Mouse (Mus musculus) neural tube, embryonic 13.5 days (tissue): Measurements from ENCODE around the gene Rasgef1c. TPM values are rescaled to one million over a fixed set of nuclear protein-coding genes. Genes with fewer than 3 reads are reported as not detected.
A peak's percentile ranks its signal among the peaks of the same experiment; 100 is the strongest.

ENCODE experiments used
- ATAC-seq: fragments of 200-750 bp; cut with Nextera tagmentation; 2 replicates; pipeline ENCODE4 v1.8.0; 2017; ENCODE audit warnings: low read depth, mild to moderate bottlenecking, moderate TSS enrichment, moderate library complexity
- H3K27ac ChIP-seq: fragments of 300-500 bp; sonication (generic); replicated peaks from 2 replicates; pipeline ENCODE4 v1.5.1; 2015; ENCODE audit warnings: moderate library complexity, mild to moderate bottlenecking, inconsistent platforms
- H3K27me3 ChIP-seq: fragments of 300-500 bp; sonication (generic); 2 replicates; pipeline ENCODE4 v1.6.1; 2015; ENCODE audit warnings: mild to moderate bottlenecking, inconsistent platforms
- H3K36me3 ChIP-seq: fragments of 300-500 bp; sonication (generic); 2 replicates; pipeline ENCODE4 v1.6.1; 2015; ENCODE audit warnings: mild to moderate bottlenecking, inconsistent platforms
- H3K4me1 ChIP-seq: fragments of 300-500 bp; sonication (generic); replicated peaks from 2 replicates; pipeline ENCODE4 v1.6.1; 2015; ENCODE audit warnings: inconsistent platforms
- H3K4me2 ChIP-seq: fragments of 300-500 bp; sonication (generic); 2 replicates; pipeline ENCODE4 v1.6.1; 2015; ENCODE audit warnings: inconsistent platforms, mild to moderate bottlenecking, moderate library complexity
- H3K4me3 ChIP-seq: fragments of 300-500 bp; sonication (generic); 2 replicates; pipeline ENCODE4 v1.5.1; 2015; ENCODE audit warnings: mild to moderate bottlenecking, inconsistent platforms
- H3K9ac ChIP-seq: fragments of 300-500 bp; sonication (generic); 2 replicates; pipeline ENCODE4 v1.6.1; 2015; ENCODE audit warnings: moderate library complexity, mild to moderate bottlenecking, inconsistent platforms
- H3K9me3 ChIP-seq: fragments of 300-500 bp; sonication (generic); 2 replicates; pipeline ENCODE4 v1.6.1; 2016; ENCODE audit warnings: inconsistent platforms
- WGBS: fragments of 180-500 bp; shearing (Covaris S2); methylation state at CpG from one replicate; pipeline ENCODE4 v1.1.7; 2015; 5-methylcytosine and 5-hydroxymethylcytosine counted together
- polyA plus RNA-seq: library from polyadenylated mRNA; unstranded; fragments of >200 nt; fragmentation: Nextera tagmentation; extraction: Ambion mirVana; gene quantifications from 2 replicates; pipeline ENCODE4 v1.2.1, GENCODE M21; 2015

Gene Rasgef1c
- polyA plus RNA-seq, 1 experiment from 2014 or later = 17.8 TPM

DNA sequence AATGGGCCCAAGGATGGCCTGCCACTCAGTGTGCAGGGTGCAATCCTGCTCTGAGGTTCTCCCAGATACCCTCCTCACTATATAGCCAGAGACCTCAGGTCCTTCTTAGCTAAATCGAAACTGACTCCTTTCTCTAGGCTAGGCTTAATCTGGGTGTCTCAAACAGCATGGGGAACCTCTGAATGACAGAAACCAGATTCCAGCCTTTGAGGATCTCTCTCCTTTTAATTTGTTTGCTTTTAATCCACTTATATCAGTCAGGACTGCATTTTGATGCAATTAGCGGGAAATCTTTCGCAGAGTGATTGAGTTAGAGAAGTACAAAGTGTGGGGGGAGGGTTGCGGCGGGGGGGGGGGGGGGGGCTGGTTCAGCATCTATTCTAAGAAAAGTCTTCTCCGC, 111.4 kb downstream of the Rasgef1c start:
- Histone ChIP-seq H3K27me3 (no peaks in the 10 kb centered on the region), H3K9ac (no peak overlapping the region), H3K4me1 (no peaks in the 10 kb centered on the region), H3K4me3 (no peak overlapping the region), H3K27ac (no peak overlapping the region), H3K4me2 (no peak overlapping the region), H3K36me3 (no peaks in the 10 kb centered on the region), H3K9me3 (no peaks in the 10 kb centered on the region)
- ATAC-seq = no peak
- WGBS = 85% methylated on average over 6 of the region's 6 CpGs

DNA sequence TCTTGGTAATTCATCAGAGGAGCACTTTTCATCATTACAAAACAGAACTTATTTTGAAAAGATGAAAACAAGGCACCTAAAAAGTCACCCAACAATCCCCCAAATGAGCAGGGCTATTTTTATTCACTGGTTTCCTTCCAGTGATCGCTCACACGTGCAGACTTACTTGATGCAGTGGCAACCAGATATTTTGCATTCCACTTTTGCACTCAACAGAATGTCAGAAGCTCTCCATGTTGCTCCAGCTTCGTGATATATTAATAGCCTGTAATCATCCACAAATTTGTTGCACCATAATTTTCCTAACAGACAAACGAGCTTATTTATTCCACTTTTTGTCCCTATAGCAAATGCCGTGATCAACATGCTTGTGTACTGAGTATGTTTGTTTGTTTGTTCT, 114.9 kb downstream of the Rasgef1c start:
- WGBS = 86% methylated on average over 5 of the region's 5 CpGs
- no peak for ATAC-seq
- H3K27me3 ChIP-seq = no peaks in the 10 kb centered on the region
- no peaks in the 10 kb centered on the region for H3K36me3 ChIP-seq
- no peaks in the 10 kb centered on the region for H3K4me1 ChIP-seq
- no peak overlapping the region for H3K9ac ChIP-seq
- no peak overlapping the region for H3K4me2 ChIP-seq
- H3K4me3 ChIP-seq = no peak overlapping the region
- no peaks in the 10 kb centered on the region for H3K9me3 ChIP-seq
- H3K27ac ChIP-seq = no peak overlapping the region

DNA sequence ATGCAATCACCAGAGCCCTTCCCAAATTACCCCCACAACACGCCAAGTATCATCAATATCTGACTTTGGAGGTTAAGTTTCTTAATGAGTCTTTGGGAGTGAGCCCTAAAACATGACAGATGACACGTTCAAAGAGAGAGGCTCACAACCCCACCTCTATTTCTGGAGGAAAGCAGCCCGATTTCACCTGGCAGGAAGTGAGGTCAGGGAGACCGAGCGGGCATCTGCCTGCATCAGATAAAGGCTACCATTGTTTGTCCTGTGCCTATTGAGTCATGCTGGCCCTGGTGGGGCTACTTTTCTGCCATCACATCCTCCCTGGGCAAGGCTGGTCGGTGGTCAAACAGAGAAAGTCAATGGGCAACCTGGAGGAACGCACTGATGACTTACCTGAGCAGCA, 115.9 kb downstream of the Rasgef1c start:
- no peaks in the 10 kb centered on the region for H3K27me3 ChIP-seq
- H3K9me3 ChIP-seq = no peaks in the 10 kb centered on the region
- no peak overlapping the region for H3K27ac ChIP-seq
- no peak overlapping the region for H3K4me2 ChIP-seq
- no peak for ATAC-seq
- H3K36me3 ChIP-seq = no peaks in the 10 kb centered on the region
- no peak overlapping the region for H3K9ac ChIP-seq
- no peak overlapping the region for H3K4me3 ChIP-seq
- 87% methylated on average over 7 of the region's 7 CpGs for WGBS
- no peaks in the 10 kb centered on the region for H3K4me1 ChIP-seq

DNA sequence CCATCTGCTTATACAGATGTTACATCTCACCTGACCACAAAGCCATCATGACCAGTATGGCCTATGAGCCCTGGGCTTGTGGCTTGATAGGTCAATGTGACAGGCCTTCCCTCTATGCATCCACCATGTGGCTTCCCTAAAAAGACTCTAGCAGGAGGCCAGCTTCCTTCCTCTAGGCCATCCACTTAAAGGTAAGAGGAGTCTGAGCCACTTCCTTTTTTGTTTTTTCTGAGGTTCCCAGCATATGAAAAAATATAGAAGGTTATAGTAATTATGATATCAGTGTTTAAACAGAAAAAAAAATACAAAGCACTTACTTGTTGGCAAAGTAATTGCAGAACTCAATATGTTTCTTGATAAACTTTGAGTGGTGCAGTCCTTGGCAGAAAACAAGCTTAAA, 117.2 kb downstream of the Rasgef1c start:
- H3K4me2 ChIP-seq = no peak overlapping the region
- ATAC-seq = no peak
- no peak overlapping the region for H3K9ac ChIP-seq
- no peaks in the 10 kb centered on the region for H3K9me3 ChIP-seq
- no peak overlapping the region for H3K4me3 ChIP-seq
- H3K27ac ChIP-seq = no peak overlapping the region
- no peaks in the 10 kb centered on the region for H3K36me3 ChIP-seq
- peaks cover 5% of the 10 kb centered on the region for H3K27me3 ChIP-seq
- H3K4me1 ChIP-seq = no peaks in the 10 kb centered on the region

DNA sequence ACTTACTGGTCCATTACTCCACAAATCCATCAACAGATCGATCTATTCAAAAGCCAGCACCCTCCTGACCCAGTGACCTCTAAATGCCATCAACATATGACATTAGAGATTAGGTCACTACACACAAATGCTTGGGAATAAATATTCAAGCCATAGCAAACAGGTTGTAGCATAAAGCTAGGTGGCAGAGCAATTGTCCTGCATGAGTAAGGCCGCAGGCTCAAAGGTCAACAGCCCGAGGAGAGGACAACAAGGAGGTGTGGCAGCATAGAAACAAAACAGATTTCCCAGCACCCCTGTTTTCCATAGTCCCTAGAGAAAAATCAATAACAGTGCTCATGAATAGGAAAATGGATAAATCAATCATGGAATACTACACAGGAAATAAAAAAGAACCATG, 120.5 kb downstream of the Rasgef1c start:
- 64% methylated on average over 3 of the region's 3 CpGs for WGBS
- peaks cover 10% of the 10 kb centered on the region for H3K27me3 ChIP-seq
- H3K36me3 ChIP-seq = no peaks in the 10 kb centered on the region
- no peak for ATAC-seq
- H3K4me1 ChIP-seq = peaks cover 7% of the 10 kb centered on the region
- no peak overlapping the region for H3K27ac ChIP-seq
- H3K9ac ChIP-seq = no peak overlapping the region
- no peaks in the 10 kb centered on the region for H3K9me3 ChIP-seq
- H3K4me2 ChIP-seq = no peak overlapping the region
- H3K4me3 ChIP-seq = no peak overlapping the region

DNA sequence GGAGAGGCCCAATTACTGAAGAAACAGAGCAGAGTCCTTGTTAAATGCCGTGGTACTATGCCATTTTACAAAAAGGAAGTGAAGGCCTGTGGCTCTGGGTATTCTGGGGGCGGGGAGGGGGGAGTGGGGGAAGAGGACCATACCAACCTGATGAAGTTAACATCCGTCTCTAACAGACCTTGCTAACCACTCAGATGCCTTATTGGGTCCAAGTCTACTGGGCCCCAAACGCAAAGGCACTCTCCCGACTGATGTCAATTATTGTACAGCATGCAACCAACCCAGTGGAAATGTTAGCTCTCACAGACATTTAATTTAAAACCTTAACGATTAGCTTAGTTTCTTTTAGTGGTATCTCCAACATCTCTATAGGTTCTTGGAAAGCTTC, 122.8 kb downstream of the Rasgef1c start:
- 61% methylated on average over 6 of the region's 6 CpGs for WGBS
- Histone ChIP-seq H3K4me2 (peak overlapping the region; percentile 79), H3K27me3 (peaks cover 10% of the 10 kb centered on the region), H3K9ac (peak overlapping the region; percentile 99), H3K36me3 (no peaks in the 10 kb centered on the region), H3K4me1 (peaks cover 31% of the 10 kb centered on the region), H3K27ac (peak overlapping the region; percentile 97), H3K9me3 (no peaks in the 10 kb centered on the region), H3K4me3 (peak overlapping the region; percentile 77)
- ATAC-seq = peak; percentile 58

DNA sequence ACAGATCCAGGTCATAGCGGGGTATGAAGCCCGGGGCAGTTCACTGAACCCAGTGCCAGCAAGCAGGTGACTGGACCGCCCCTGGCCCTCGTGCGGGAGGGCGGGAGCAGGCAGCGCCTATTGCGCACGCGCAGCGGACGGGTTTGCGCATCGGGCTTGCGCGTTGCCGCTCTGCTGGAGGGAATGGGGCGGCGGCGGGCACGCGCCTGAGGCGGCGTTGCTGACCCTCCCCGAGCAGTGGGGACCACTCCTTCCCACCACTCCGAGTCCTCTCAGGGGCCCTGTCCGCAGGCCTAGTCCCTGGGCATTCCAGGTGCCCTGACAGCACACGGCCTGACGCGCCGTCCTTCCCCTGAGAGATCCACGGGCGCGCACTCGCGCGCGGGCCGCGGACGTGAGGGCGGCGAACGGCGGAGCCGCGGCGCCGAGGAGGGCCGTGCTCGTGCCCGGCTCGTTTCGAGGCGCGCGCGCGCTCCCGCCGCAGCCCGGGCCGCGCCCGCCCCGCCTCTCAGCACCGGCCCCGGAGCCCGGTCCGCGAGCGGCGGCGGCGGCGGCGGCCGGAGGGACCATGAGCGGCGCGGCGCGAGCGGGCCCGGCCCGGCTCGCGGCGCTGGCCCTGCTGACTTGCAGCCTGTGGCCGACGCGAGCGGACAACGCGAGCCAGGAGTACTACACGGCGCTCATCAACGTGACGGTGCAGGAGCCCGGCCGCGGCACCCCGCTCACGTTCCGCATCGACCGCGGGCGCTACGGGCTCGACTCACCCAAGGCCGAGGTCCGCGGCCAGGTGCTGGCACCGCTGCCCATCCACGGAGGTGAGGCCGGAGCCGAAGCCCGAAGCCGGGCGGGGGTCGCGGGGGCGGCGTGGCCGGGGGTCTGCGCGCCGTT, 123.4 kb downstream of the Rasgef1c start, which contains the start of gene Rnf130:
Gene Rnf130 (plus strand): TSS at position 514 of the 888 bp plus-strand sequence.
- Histone ChIP-seq H3K4me1 (peaks cover 35% of the 10 kb centered on the region), H3K9ac (peak within 1 kb of the TSS; percentile 99), H3K36me3 (no peaks in the 10 kb centered on the region), H3K4me2 (peak within 1 kb of the TSS; percentile 79), H3K27ac (peak within 1 kb of the TSS; percentile 97), H3K4me3 (peak within 1 kb of the TSS; percentile 77), H3K9me3 (no peaks in the 10 kb centered on the region), H3K27me3 (peaks cover 10% of the 10 kb centered on the region)
- ATAC-seq = peak; percentile 89
- under 1% methylated on average over 119 of the region's 129 CpGs for WGBS

DNA sequence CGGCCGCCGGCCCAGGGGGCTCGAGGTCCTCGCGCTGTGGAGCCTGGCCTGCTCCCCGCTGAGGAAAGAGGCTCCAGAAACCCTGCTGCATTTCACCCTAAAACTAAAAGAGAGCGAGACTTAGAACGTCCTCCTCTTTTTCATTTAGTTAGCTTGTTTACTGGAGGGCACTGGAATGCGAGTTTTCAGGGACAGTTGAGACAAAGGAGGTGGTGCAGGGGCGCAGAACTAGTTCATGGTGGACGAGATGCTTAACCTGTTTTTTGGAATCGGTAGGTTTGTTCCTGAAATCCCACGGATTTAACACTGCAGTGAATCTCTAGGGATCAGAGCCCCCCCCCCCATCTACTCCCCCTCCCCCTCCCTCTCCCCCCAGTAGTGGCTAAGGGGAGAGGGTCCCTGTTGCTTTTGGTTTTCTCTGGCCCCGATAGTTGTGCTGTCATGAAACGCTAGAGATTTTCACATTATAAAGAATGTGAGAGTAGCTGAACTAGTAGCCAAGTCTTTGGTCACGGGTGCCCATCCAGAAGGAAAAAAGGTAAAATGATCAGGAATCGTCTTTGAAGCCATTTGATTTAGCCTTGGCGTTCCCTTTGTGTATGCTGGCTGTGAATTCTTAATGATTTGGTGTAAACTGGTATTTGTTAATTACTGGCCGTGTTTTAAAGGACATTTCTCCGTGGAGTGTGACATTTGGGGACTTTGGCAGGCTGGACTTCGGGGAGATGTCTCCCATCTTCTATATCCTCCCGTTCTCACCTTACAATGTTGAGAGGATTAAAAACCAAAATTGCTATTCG, 124.3 kb downstream of the Rasgef1c start:
- H3K27me3 ChIP-seq = peaks cover 10% of the 10 kb centered on the region
- peaks cover 35% of the 10 kb centered on the region for H3K4me1 ChIP-seq
- H3K9me3 ChIP-seq = no peaks in the 10 kb centered on the region
- H3K9ac ChIP-seq = peak overlapping the region; percentile 99
- peak overlapping the region; percentile 77 for H3K4me3 ChIP-seq
- H3K36me3 ChIP-seq = no peaks in the 10 kb centered on the region
- peak; percentile 17; the same call in 1 of the 2 replicates for ATAC-seq
- H3K27ac ChIP-seq = peak overlapping the region; percentile 97
- WGBS = 5% methylated on average over 24 of the region's 24 CpGs
- H3K4me2 ChIP-seq = peak overlapping the region; percentile 79

DNA sequence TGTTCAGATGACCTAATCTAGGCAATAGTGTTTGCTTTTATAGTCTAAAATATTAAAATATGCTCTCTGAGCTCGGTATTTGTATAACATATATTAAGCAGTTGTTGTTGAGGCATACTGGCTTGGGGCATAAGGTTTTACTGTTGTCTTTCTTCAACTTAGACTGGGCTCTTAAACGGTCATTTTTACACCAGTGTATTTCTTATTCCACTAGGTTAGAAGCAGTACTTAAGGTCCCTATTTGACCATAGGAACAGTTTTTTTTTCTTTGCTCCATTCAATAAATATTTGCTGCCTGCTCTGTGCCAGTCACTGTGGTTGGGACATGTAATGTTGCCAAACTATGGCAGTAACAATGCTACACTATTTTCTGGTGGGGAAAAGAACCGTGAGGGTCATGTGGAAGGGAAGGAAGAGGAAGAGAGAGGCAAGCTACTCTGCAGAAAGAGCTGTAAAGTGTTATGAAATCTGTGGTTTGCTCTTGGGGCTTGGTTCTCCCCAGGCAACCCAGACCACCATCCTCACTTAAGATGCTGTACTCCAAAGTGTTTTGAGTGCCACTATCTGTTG, 125.0 kb downstream of the Rasgef1c start:
- H3K9me3 ChIP-seq = no peaks in the 10 kb centered on the region
- no peak for ATAC-seq
- peaks cover 39% of the 10 kb centered on the region for H3K4me1 ChIP-seq
- 30% methylated on average over 3 of the region's 3 CpGs for WGBS
- H3K9ac ChIP-seq = peak overlapping the region; percentile 99
- no peaks in the 10 kb centered on the region for H3K36me3 ChIP-seq
- H3K4me3 ChIP-seq = peak overlapping the region; percentile 77
- H3K27me3 ChIP-seq = peaks cover 10% of the 10 kb centered on the region
- H3K4me2 ChIP-seq = peak overlapping the region; percentile 79
- H3K27ac ChIP-seq = peak overlapping the region; percentile 54

DNA sequence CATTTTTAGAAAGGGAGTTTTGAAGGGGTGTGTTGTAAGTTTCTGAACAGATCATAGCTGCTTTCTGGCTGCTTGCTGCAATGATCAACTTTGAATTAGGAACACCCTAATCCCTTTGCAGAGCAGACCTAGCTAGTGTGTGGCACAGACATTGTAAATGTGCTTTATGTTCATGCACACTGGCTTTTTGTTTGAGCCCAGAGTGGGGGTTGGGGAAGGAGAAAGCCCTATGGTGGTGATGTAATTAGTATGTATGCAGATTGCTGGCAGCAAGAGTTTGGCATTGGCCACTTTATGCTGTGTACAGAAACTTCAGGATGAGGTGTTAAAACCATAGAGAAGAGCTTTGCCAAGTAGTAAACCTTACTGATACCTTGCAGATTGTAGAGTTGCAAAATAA, 126.8 kb downstream of the Rasgef1c start:
- Histone ChIP-seq H3K9me3 (no peaks in the 10 kb centered on the region), H3K9ac (no peak overlapping the region), H3K36me3 (no peaks in the 10 kb centered on the region), H3K4me1 (peaks cover 56% of the 10 kb centered on the region), H3K4me3 (no peak overlapping the region), H3K27ac (no peak overlapping the region; the same call in 1 of the 2 replicates), H3K4me2 (peak overlapping the region; percentile 79), H3K27me3 (peaks cover 9% of the 10 kb centered on the region)
- ATAC-seq = no peak
